Mouse (Mus musculus) frontal cortex, adult 2 months (tissue): ENCODE measurements around the gene Cyp1b1. TPM values are rescaled to one million over a fixed set of nuclear protein-coding genes. Genes with fewer than 3 reads are reported as not detected.

ENCODE experiments used
- DNase-seq, 2 experiments: peaks; one replicate each; pipeline ENCODE4 v3.0.0; 2022; ENCODE audit warnings: low spot score in 1 of 2; ENCODE audit errors: extremely low spot score in 1 of 2
- polyA plus RNA-seq: library from polyadenylated mRNA; depleted of rRNA; stranded (reverse); fragments of >200 nt; gene quantifications from 2 replicates; pipeline ENCODE4 v1.2.3, GENCODE M21; 2012; rRNA removed

Gene Cyp1b1
- polyA plus RNA-seq, 1 experiment: 5.1 TPM

GRCm38 (mm10) chr17:79654187-79654586 lies 60.7 kb downstream of the Cyp1b1 start:
- no peak for DNase-seq

- no peak for DNase-seq
Observed at GRCm38 (mm10) chr17:79653171-79653570, 61.7 kb downstream of the Cyp1b1 start.

Other genes starting within 250 kb of the Cyp1b1 start
- 9.6 and 11.8 TPM in 2 replicates for gene Rmdn2, start 103.2 kb downstream of the Cyp1b1 start, polyA plus RNA-seq
- 42.5 and 45.1 TPM in 2 replicates for gene Atl2, start 181.1 kb upstream of the Cyp1b1 start, polyA plus RNA-seq